Mouse (Mus musculus) neural tube, embryonic 14.5 days (tissue): ENCODE results near the gene Aco2. TPM values are rescaled to one million over a fixed set of nuclear protein-coding genes. Genes with fewer than 3 reads are reported as not detected.

ENCODE experiments used
- ATAC-seq: fragments of 200-750 bp; cut with Nextera tagmentation; 2 replicates; pipeline ENCODE4 v1.8.0; 2017; ENCODE audit warnings: low read depth, mild to moderate bottlenecking, moderate TSS enrichment, moderate library complexity
- H3K27ac ChIP-seq: fragments of 300-500 bp; sonication (generic); 2 replicates; pipeline ENCODE4 v1.5.1; 2014; ENCODE audit warnings: low read depth, mild to moderate bottlenecking, control low read depth, low read length, moderate library complexity, mixed read lengths
- H3K27me3 ChIP-seq: fragments of 300-500 bp; sonication (generic); 2 replicates; pipeline ENCODE4 v1.6.1; 2014; ENCODE audit warnings: low read length; ENCODE audit not compliant: control insufficient read depth, insufficient read depth
- H3K36me3 ChIP-seq: fragments of 300-500 bp; sonication (generic); 2 replicates; pipeline ENCODE4 v1.6.1; 2014; ENCODE audit warnings: low read length, mixed read lengths; ENCODE audit not compliant: control insufficient read depth, insufficient read depth
- H3K4me1 ChIP-seq: fragments of 300-500 bp; sonication (generic); 2 replicates; pipeline ENCODE4 v1.6.1; 2014; ENCODE audit warnings: low read length; ENCODE audit not compliant: control insufficient read depth, insufficient read depth
- H3K4me2 ChIP-seq: fragments of 300-500 bp; sonication (generic); 2 replicates; pipeline ENCODE4 v1.6.1; 2014; ENCODE audit warnings: mild to moderate bottlenecking, low read depth, low read length, control low read depth
- H3K4me3 ChIP-seq: fragments of 300-500 bp; sonication (generic); 2 replicates; pipeline ENCODE4 v1.5.1; 2014; ENCODE audit warnings: low read depth, low read length, control low read depth, mixed read lengths
- H3K9ac ChIP-seq: fragments of 300-500 bp; sonication (generic); replicated peaks from 2 replicates; pipeline ENCODE4 v1.6.1; 2014; ENCODE audit warnings: low read depth, mild to moderate bottlenecking, control low read depth, low read length, mixed read lengths
- H3K9me3 ChIP-seq: fragments of 300-500 bp; sonication (generic); 2 replicates; pipeline ENCODE4 v1.6.1; 2016; ENCODE audit warnings: low read length; ENCODE audit not compliant: control insufficient read depth
- WGBS: fragments of 180-500 bp; shearing (Covaris S2); extraction: QIAGEN DNeasy Blood & Tissue Kit; methylation state at CpG from one replicate; pipeline ENCODE4 v1.1.7; 2014; 5-methylcytosine and 5-hydroxymethylcytosine counted together
- polyA plus RNA-seq: library from polyadenylated mRNA; unstranded; fragments of >200 nt; fragmentation: Nextera tagmentation; extraction: Ambion mirVana; gene quantifications from 2 replicates; pipeline ENCODE4 v1.2.1, GENCODE M21; 2014

The Aco2 gene
- polyA plus RNA-seq, 1 experiment from 2014 or later: 281 TPM

GRCm38 (mm10) chr15:81886795-81887550, 14.9 kb downstream of the Aco2 start:
- Histone ChIP-seq H3K27me3 (no peaks in the 10 kb centered on the region), H3K9me3 (no peaks in the 10 kb centered on the region), H3K27ac (no peak overlapping the region), H3K4me3 (no peak overlapping the region), H3K9ac (no peak overlapping the region), H3K4me1 (no peaks in the 10 kb centered on the region), H3K4me2 (no peak overlapping the region), H3K36me3 (peaks cover 12% of the 10 kb centered on the region; the same call in 1 of the 2 replicates)
- 96% methylated on average over 6 of the region's 6 CpGs for WGBS
- ATAC-seq: no peak

- 97% methylated on average over 7 of the region's 7 CpGs for WGBS
- Histone ChIP-seq H3K36me3 (peaks cover 12% of the 10 kb centered on the region; the same call in 1 of the 2 replicates), H3K4me3 (no peak overlapping the region)
Measured at GRCm38 (mm10) chr15:81889175-81889574, 17.1 kb downstream of the Aco2 start.

GRCm38 (mm10) chr15:81891140-81891802, 19.2 kb downstream of the Aco2 start:
- Histone ChIP-seq H3K9me3 (no peaks in the 10 kb centered on the region), H3K27ac (no peak overlapping the region), H3K4me3 (no peak overlapping the region), H3K4me2 (no peak overlapping the region), H3K4me1 (no peaks in the 10 kb centered on the region), H3K36me3 (peaks cover 19% of the 10 kb centered on the region), H3K9ac (no peak overlapping the region), H3K27me3 (no peaks in the 10 kb centered on the region)
- 94% methylated on average over 7 of the region's 7 CpGs for WGBS
- no peak for ATAC-seq

More at GRCm38 (mm10) chr15:81889175-81889574, 17.1 kb downstream of the Aco2 start:
- Histone ChIP-seq H3K4me1 (no peaks in the 10 kb centered on the region), H3K27me3 (no peaks in the 10 kb centered on the region), H3K4me2 (no peak overlapping the region), H3K27ac (no peak overlapping the region), H3K9me3 (no peaks in the 10 kb centered on the region), H3K9ac (no peak overlapping the region)
- no peak for ATAC-seq

- 97% methylated on average over 8 of the region's 8 CpGs for WGBS
- no peaks in the 10 kb centered on the region for H3K4me1 ChIP-seq
- no peaks in the 10 kb centered on the region for H3K27me3 ChIP-seq
- no peak for ATAC-seq
- H3K36me3 ChIP-seq: peaks cover 23% of the 10 kb centered on the region
- no peak overlapping the region for H3K9ac ChIP-seq
- H3K9me3 ChIP-seq: no peaks in the 10 kb centered on the region
- H3K4me2 ChIP-seq: no peak overlapping the region
- no peak overlapping the region for H3K27ac ChIP-seq
- H3K4me3 ChIP-seq: no peak overlapping the region
Measured at GRCm38 (mm10) chr15:81891822-81892580, 19.9 kb downstream of the Aco2 start.

GRCm38 (mm10) chr15:81894002-81894401, 21.9 kb downstream of the Aco2 start:
- Histone ChIP-seq H3K36me3 (peaks cover 30% of the 10 kb centered on the region), H3K9ac (no peak overlapping the region), H3K27ac (no peak overlapping the region), H3K27me3 (no peaks in the 10 kb centered on the region), H3K4me1 (no peaks in the 10 kb centered on the region), H3K9me3 (no peaks in the 10 kb centered on the region), H3K4me2 (no peak overlapping the region), H3K4me3 (no peak overlapping the region)
- no peak for ATAC-seq
- 86% methylated on average over 1 of the region's 1 CpGs for WGBS

- 89% methylated on average over 2 of the region's 2 CpGs for WGBS
- no peaks in the 10 kb centered on the region for H3K27me3 ChIP-seq
- ATAC-seq: no peak
- no peak overlapping the region for H3K27ac ChIP-seq
- no peaks in the 10 kb centered on the region for H3K9me3 ChIP-seq
- no peaks in the 10 kb centered on the region for H3K4me1 ChIP-seq
- H3K4me2 ChIP-seq: no peak overlapping the region
- H3K9ac ChIP-seq: no peak overlapping the region
- H3K36me3 ChIP-seq: peaks cover 22% of the 10 kb centered on the region
- H3K4me3 ChIP-seq: no peak overlapping the region
Measured at GRCm38 (mm10) chr15:81896407-81896806, 24.3 kb downstream of the Aco2 start.

- Histone ChIP-seq H3K27me3 (no peaks in the 10 kb centered on the region), H3K4me2 (no peak overlapping the region), H3K9ac (no peak overlapping the region), H3K9me3 (no peaks in the 10 kb centered on the region), H3K4me3 (no peak overlapping the region), H3K36me3 (peaks cover 28% of the 10 kb centered on the region), H3K27ac (no peak overlapping the region), H3K4me1 (no peaks in the 10 kb centered on the region)
- 92% methylated on average over 5 of the region's 5 CpGs for WGBS
- no peak for ATAC-seq
Measured at GRCm38 (mm10) chr15:81897607-81898285, 25.6 kb downstream of the Aco2 start.

- Histone ChIP-seq H3K4me2 (no peak overlapping the region), H3K9me3 (no peaks in the 10 kb centered on the region), H3K4me1 (no peaks in the 10 kb centered on the region), H3K27me3 (no peaks in the 10 kb centered on the region), H3K36me3 (peaks cover 33% of the 10 kb centered on the region), H3K27ac (no peak overlapping the region), H3K9ac (no peak overlapping the region), H3K4me3 (no peak overlapping the region)
- no peak for ATAC-seq
- WGBS: 96% methylated on average over 2 of the region's 2 CpGs
Measured at GRCm38 (mm10) chr15:81898751-81899150, 26.6 kb downstream of the Aco2 start.
